Mouse (Mus musculus) stomach, embryonic 15.5 days (tissue): ENCODE data around the gene Ankra2. TPM values are rescaled to one million over a fixed set of nuclear protein-coding genes. Genes with fewer than 3 reads are reported as not detected.

Source experiments
- ATAC-seq: fragments of 200-750 bp; cut with Nextera tagmentation; 2 replicates; pipeline ENCODE4 v1.8.0; 2017; ENCODE audit warnings: low read depth, moderate number of reproducible peaks, moderate TSS enrichment; ENCODE audit not compliant: insufficient read depth, low FRiP score
- H3K27ac ChIP-seq: fragments of 300-500 bp; sonication (generic); 2 replicates; pipeline ENCODE4 v1.5.1; 2015; ENCODE audit warnings: mild to moderate bottlenecking, inconsistent platforms
- H3K27me3 ChIP-seq: fragments of 300-500 bp; sonication (generic); replicated peaks from 2 replicates; pipeline ENCODE4 v1.6.1; 2015; ENCODE audit warnings: inconsistent platforms
- H3K36me3 ChIP-seq: fragments of 300-500 bp; sonication (generic); 2 replicates; pipeline ENCODE4 v1.6.1; 2015; ENCODE audit warnings: inconsistent platforms
- H3K4me1 ChIP-seq: fragments of 300-500 bp; sonication (generic); 2 replicates; pipeline ENCODE4 v1.6.1; 2015; ENCODE audit warnings: inconsistent platforms
- H3K4me2 ChIP-seq: fragments of 300-500 bp; sonication (generic); 2 replicates; pipeline ENCODE4 v1.6.1; 2015; ENCODE audit warnings: mild to moderate bottlenecking, inconsistent platforms
- H3K4me3 ChIP-seq: fragments of 300-500 bp; sonication (generic); replicated peaks from 2 replicates; pipeline ENCODE4 v1.5.1; 2015; ENCODE audit warnings: inconsistent platforms
- H3K9ac ChIP-seq: fragments of 300-500 bp; sonication (generic); 2 replicates; pipeline ENCODE4 v1.6.1; 2015; ENCODE audit warnings: inconsistent platforms
- H3K9me3 ChIP-seq: fragments of 300-500 bp; sonication (generic); 2 replicates; pipeline ENCODE4 v1.6.1; 2016; ENCODE audit warnings: inconsistent platforms
- WGBS: fragments of 180-500 bp; shearing (Covaris S2); methylation state at CpG from one replicate; pipeline ENCODE4 v1.1.7; 2015; 5-methylcytosine and 5-hydroxymethylcytosine counted together
- polyA plus RNA-seq: library from polyadenylated mRNA; unstranded; fragments of >200 nt; fragmentation: Nextera tagmentation; extraction: Ambion mirVana; gene quantifications from 2 replicates; pipeline ENCODE4 v1.2.1, GENCODE M21; 2015

The Ankra2 gene
- polyA plus RNA-seq = 24.7 and 26.5 TPM in 2 replicates

GRCm38 (mm10) chr13:98262636-98263457 is at the start of gene Ankra2, which contains the start of gene Utp15:
Gene Ankra2, plus strand, starts transcription at chr13:98263074.
Gene Utp15, minus strand, starts transcription at chr13:98263041.
- Histone ChIP-seq H3K9me3 (no peaks in the 10 kb centered on the region), H3K27me3 (no peaks in the 10 kb centered on the region), H3K4me3 (peak within 1 kb of the TSS; percentile 89), H3K36me3 (peaks cover 9% of the 10 kb centered on the region), H3K4me1 (peaks cover 13% of the 10 kb centered on the region; the same call in 1 of the 2 replicates), H3K9ac (peak within 1 kb of the TSS; percentile 82), H3K4me2 (peak within 1 kb of the TSS; percentile 79), H3K27ac (peak within 1 kb of the TSS; percentile 84)
- peak; percentile 99 for ATAC-seq
- 0% methylated on average over 68 of the region's 71 CpGs for WGBS

- Histone ChIP-seq H3K36me3 (no peaks in the 10 kb centered on the region), H3K27me3 (no peaks in the 10 kb centered on the region), H3K4me3 (no peak overlapping the region), H3K4me1 (no peaks in the 10 kb centered on the region), H3K27ac (no peak overlapping the region), H3K4me2 (no peak overlapping the region), H3K9ac (no peak overlapping the region), H3K9me3 (no peaks in the 10 kb centered on the region)
- 32% methylated on average over 12 of the region's 12 CpGs for WGBS
- no peak for ATAC-seq
Measured at GRCm38 (mm10) chr13:98222848-98223247, 40.0 kb upstream of the Ankra2 start.

- whole genome bisulfite sequencing = 54% methylated on average over 2 of the region's 2 CpGs
- Histone ChIP-seq H3K9me3 (no peaks in the 10 kb centered on the region), H3K4me1 (no peaks in the 10 kb centered on the region), H3K27me3 (no peaks in the 10 kb centered on the region), H3K27ac (no peak overlapping the region), H3K4me2 (no peak overlapping the region), H3K4me3 (no peak overlapping the region), H3K9ac (no peak overlapping the region), H3K36me3 (no peaks in the 10 kb centered on the region)
- ATAC-seq = no peak
Measured at GRCm38 (mm10) chr13:98226225-98226624, 36.6 kb upstream of the Ankra2 start.

- H3K27me3 ChIP-seq = no peaks in the 10 kb centered on the region
- no peak overlapping the region for H3K27ac ChIP-seq
- H3K4me2 ChIP-seq = no peak overlapping the region
- H3K9ac ChIP-seq = no peak overlapping the region
- no peaks in the 10 kb centered on the region for H3K9me3 ChIP-seq
- 92% methylated on average over 1 of the region's 1 CpGs for WGBS
- H3K4me3 ChIP-seq = no peak overlapping the region
- no peaks in the 10 kb centered on the region for H3K4me1 ChIP-seq
- no peak for ATAC-seq
- H3K36me3 ChIP-seq = no peaks in the 10 kb centered on the region
Measured at GRCm38 (mm10) chr13:98230511-98230910, 32.4 kb upstream of the Ankra2 start.

- H3K4me1 ChIP-seq = no peaks in the 10 kb centered on the region
- H3K4me2 ChIP-seq = no peak overlapping the region
- no peak for ATAC-seq
- no peaks in the 10 kb centered on the region for H3K9me3 ChIP-seq
- no peak overlapping the region for H3K9ac ChIP-seq
- no peak overlapping the region for H3K4me3 ChIP-seq
- no peak overlapping the region for H3K27ac ChIP-seq
- WGBS = 53% methylated on average over 6 of the region's 6 CpGs
- H3K36me3 ChIP-seq = no peaks in the 10 kb centered on the region
- H3K27me3 ChIP-seq = no peaks in the 10 kb centered on the region
Measured at GRCm38 (mm10) chr13:98235451-98235850, 27.4 kb upstream of the Ankra2 start.

GRCm38 (mm10) chr13:98239978-98240641 is 22.8 kb upstream of the Ankra2 start:
- no peak overlapping the region for H3K27ac ChIP-seq
- H3K27me3 ChIP-seq = no peaks in the 10 kb centered on the region
- WGBS = 16% methylated on average over 12 of the region's 12 CpGs
- H3K4me1 ChIP-seq = no peaks in the 10 kb centered on the region
- no peak overlapping the region for H3K4me3 ChIP-seq
- ATAC-seq = no peak
- H3K4me2 ChIP-seq = no peak overlapping the region
- no peaks in the 10 kb centered on the region for H3K36me3 ChIP-seq
- H3K9ac ChIP-seq = no peak overlapping the region
- H3K9me3 ChIP-seq = no peaks in the 10 kb centered on the region

GRCm38 (mm10) chr13:98241531-98242282 is 21.2 kb upstream of the Ankra2 start:
- ATAC-seq = no peak
- Histone ChIP-seq H3K9ac (no peak overlapping the region), H3K4me2 (no peak overlapping the region), H3K36me3 (no peaks in the 10 kb centered on the region), H3K4me3 (no peak overlapping the region), H3K27me3 (no peaks in the 10 kb centered on the region), H3K27ac (no peak overlapping the region), H3K9me3 (no peaks in the 10 kb centered on the region), H3K4me1 (no peaks in the 10 kb centered on the region)
- 64% methylated on average over 9 of the region's 9 CpGs for WGBS

- ATAC-seq = no peak
- Histone ChIP-seq H3K4me2 (no peak overlapping the region), H3K27ac (no peak overlapping the region), H3K36me3 (peaks cover 9% of the 10 kb centered on the region), H3K9me3 (no peaks in the 10 kb centered on the region), H3K27me3 (no peaks in the 10 kb centered on the region), H3K4me3 (no peak overlapping the region), H3K4me1 (no peaks in the 10 kb centered on the region), H3K9ac (no peak overlapping the region)
- WGBS = 54% methylated on average over 5 of the region's 5 CpGs
Measured at GRCm38 (mm10) chr13:98244571-98245350, 18.1 kb upstream of the Ankra2 start.

GRCm38 (mm10) chr13:98245386-98245785 is 17.5 kb upstream of the Ankra2 start:
- Histone ChIP-seq H3K27me3 (no peaks in the 10 kb centered on the region), H3K9me3 (no peaks in the 10 kb centered on the region), H3K4me3 (no peak overlapping the region), H3K4me1 (no peaks in the 10 kb centered on the region), H3K9ac (no peak overlapping the region), H3K4me2 (no peak overlapping the region), H3K27ac (no peak overlapping the region), H3K36me3 (peaks cover 12% of the 10 kb centered on the region)
- 70% methylated on average over 7 of the region's 7 CpGs for WGBS
- no peak for ATAC-seq

- no peaks in the 10 kb centered on the region for H3K9me3 ChIP-seq
- no peak overlapping the region for H3K9ac ChIP-seq
- WGBS = 86% methylated on average over 10 of the region's 10 CpGs
- H3K4me1 ChIP-seq = no peaks in the 10 kb centered on the region
- no peak overlapping the region for H3K4me2 ChIP-seq
- H3K27me3 ChIP-seq = no peaks in the 10 kb centered on the region
- no peak for ATAC-seq
- no peak overlapping the region for H3K4me3 ChIP-seq
- H3K27ac ChIP-seq = no peak overlapping the region
- peaks cover 42% of the 10 kb centered on the region for H3K36me3 ChIP-seq
Measured at GRCm38 (mm10) chr13:98249594-98249993, 13.3 kb upstream of the Ankra2 start.

GRCm38 (mm10) chr13:98254921-98255320 is 8.0 kb upstream of the Ankra2 start:
- no peak overlapping the region for H3K9ac ChIP-seq
- H3K9me3 ChIP-seq = no peaks in the 10 kb centered on the region
- 68% methylated on average over 9 of the region's 9 CpGs for WGBS
- H3K4me2 ChIP-seq = no peak overlapping the region
- no peak overlapping the region for H3K4me3 ChIP-seq
- H3K4me1 ChIP-seq = no peaks in the 10 kb centered on the region
- no peak overlapping the region for H3K27ac ChIP-seq
- peaks cover 46% of the 10 kb centered on the region for H3K36me3 ChIP-seq
- ATAC-seq = no peak
- no peaks in the 10 kb centered on the region for H3K27me3 ChIP-seq
